Mouse (Mus musculus) brain, embryonic 18.5 days (tissue): ENCODE measurements around the gene Slc5a5.

ENCODE experiments used
- DNase-seq: peaks from one replicate; pipeline ENCODE4 v3.0.0-alpha.2; 2012; ENCODE audit warnings: low read depth, low spot score

The Slc5a5 gene

DNA sequence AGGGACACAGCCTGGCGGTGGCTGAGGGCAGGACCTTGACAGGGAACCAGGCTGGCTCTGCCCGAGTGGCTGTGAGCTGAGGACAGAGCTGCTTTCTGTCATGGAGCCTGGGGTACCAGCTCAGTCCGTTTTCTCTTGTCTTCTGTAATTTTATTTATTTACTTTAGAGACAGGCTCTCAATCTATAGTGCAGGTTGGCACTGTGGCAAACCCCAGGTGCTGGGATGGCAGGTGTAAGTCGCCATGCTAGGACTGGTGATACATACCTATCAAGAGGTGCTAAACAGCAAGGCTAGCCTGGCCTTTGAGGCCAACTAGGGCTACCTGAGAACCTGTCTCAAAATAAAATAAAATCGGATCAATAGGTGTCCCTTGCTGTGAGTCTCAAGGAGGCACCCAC lies 36.5 kb downstream of the Slc5a5 start:
- DNase-seq: no peak

- no peak for DNase-seq
Observed at GRCm38 (mm10) chr8:70853863-70854262, 38.7 kb downstream of the Slc5a5 start.

- no peak for DNase-seq
Observed at GRCm38 (mm10) chr8:70852595-70853231, 39.8 kb downstream of the Slc5a5 start.

DNA sequence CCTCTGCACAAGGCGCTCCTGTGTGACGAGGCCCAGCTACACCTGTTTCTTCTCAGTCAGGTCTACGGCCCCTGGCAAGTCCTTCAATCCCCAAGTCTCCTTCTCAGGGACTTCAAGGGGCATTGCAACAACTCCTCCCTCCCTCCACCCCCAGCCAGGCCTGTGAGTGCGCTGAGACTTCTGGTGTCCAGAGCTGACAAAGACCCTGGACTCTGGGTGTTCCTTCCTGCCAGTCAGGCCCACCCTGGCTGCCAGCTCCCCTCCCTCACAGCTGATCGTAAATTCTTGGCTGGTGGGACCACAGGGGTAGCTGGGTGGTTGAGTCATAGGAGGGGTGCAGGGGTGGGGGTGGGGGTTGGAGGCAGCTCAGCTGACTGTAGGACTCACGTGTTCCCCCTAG lies 40.7 kb downstream of the Slc5a5 start:
- no peak for DNase-seq

DNA sequence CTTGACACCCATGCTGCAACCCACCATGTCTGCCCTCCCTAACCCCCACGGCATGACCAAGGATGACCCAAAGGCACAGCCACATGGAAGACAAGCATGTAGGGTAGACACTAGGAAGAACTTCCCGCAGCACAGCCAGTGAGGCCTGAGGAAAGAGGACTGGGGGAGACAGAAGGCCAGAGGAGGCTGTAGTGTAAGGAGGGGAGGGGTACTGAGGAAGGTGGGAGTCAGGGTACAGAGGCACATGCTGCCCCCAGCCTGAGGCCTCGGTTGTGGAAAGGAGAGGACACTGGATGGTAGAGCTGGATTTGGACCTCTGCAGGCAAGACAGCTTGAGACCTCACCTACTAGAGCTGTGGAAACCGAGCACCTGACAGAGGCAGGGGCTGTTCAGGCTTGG lies 41.6 kb downstream of the Slc5a5 start:
- no peak for DNase-seq

GRCm38 (mm10) chr8:70850132-70850845 lies 42.3 kb downstream of the Slc5a5 start:
- no peak for DNase-seq

GRCm38 (mm10) chr8:70849333-70849990 lies 43.1 kb downstream of the Slc5a5 start:
- DNase-seq: no peak

- no peak for DNase-seq
Observed at GRCm38 (mm10) chr8:70846371-70847154, 46.0 kb downstream of the Slc5a5 start.

- no peak for DNase-seq
Observed at GRCm38 (mm10) chr8:70845108-70845507, 47.4 kb downstream of the Slc5a5 start.

DNA sequence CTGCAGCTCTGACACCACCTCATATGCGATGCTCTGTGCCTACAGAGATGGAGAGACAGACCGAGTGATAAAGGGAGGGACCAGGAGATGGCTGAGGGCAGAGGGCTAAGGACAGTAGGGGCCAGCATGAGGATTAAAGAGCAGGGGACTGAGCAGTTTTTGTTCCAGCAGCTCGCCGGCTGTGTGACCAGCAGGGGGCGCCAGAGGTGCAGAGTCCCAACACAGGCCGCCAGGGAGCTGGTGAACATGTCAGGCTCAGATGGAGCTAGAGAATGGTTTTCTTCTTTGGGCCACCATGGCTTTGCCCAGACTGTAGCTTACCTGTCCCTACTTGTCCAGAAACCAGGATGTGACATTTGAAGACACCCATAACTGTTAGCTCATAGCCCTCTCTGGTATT lies 48.0 kb downstream of the Slc5a5 start:
- DNase-seq: no peak

- DNase-seq: no peak
Observed at GRCm38 (mm10) chr8:70843941-70844340, 48.6 kb downstream of the Slc5a5 start.

DNA sequence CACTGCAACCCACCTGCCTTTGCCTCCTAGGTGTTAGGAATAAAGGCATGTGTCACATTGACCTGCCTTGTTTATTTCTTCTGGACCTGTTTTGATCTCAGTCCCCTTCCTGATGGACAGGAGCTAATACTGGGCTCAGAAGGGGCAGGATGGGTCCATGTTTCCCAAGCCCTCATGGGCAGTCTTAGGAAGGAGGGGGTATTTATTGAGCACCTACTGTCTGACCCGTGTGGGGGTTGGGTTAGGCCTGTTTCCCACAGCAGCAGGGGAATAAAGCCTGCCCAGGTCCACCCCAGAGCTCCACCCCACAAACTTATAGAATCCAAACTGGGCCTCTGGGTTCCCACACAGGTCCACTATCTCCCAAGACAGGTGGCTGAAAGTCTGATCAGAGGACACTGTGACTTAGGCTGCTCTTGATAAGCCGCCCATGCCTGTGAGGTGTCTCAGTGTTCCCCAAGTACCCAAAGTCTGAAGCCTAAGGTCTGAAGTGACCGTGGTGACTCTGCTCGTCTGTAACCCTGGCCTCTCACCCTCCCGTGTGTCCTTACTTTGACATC lies 49.3 kb downstream of the Slc5a5 start:
- no peak for DNase-seq

- no peak for DNase-seq
Observed at GRCm38 (mm10) chr8:70842484-70842883, 50.1 kb downstream of the Slc5a5 start.

- DNase-seq: no peak
Observed at GRCm38 (mm10) chr8:70841147-70842072, 51.1 kb downstream of the Slc5a5 start.

DNA sequence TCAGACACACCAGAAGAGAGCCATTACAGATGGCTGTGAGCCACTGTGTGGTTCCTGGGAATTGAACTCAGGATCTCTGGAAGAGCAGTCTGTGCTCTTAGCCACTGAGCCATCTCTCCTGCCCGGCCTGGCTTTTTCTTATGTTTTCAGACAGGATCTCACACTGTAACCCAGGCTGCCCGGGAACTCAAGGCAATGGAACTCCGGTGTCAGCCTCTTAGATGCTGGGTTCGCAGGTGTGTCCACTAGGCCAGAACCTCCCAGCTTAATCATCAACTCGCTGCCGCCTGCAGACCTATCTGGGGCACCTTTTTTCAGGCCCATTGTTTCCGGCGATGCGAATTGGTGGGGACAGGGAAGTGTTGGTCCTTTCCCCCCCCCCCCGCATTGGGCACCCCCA lies 52.0 kb downstream of the Slc5a5 start:
- no peak for DNase-seq

- peak; percentile 100 for DNase-seq
Observed at GRCm38 (mm10) chr8:70839408-70840351, 52.9 kb downstream of the Slc5a5 start, which contains the start of gene Arrdc2. TSS of gene Arrdc2 (minus strand) at chr8:70839720.

GRCm38 (mm10) chr8:70838654-70839407 lies 53.7 kb downstream of the Slc5a5 start:
- no peak for DNase-seq

- no peak for DNase-seq
Observed at GRCm38 (mm10) chr8:70836666-70837065, 55.9 kb downstream of the Slc5a5 start.

DNA sequence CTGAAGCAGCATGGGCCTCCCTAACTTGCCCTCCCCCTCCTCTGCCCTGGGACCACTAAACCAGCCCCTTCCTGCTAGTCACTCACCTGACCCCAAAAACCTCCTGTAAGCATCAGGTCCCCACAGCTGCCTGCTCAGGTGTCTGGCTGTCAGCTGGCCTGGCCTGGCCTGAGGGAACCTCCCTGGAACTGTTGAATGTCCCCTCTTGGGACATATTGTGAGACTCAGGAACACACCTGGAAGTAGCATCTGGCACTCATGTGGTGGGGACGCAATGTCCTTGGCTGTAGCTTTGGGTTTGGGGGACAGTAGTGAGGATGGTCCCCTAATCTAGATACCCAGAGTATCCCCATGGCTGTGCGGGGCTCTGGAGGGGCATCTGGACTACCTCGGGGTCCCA lies 58.5 kb downstream of the Slc5a5 start:
- DNase-seq: no peak
